Mouse (Mus musculus) hindbrain, embryonic 15.5 days (tissue): ENCODE results near the gene Setd2. TPM values are rescaled to one million over a fixed set of nuclear protein-coding genes. Genes with fewer than 3 reads are reported as not detected.

Experiments used
- ATAC-seq: fragments of 200-750 bp; cut with Nextera tagmentation; 2 replicates; pipeline ENCODE4 v1.8.0; 2017; ENCODE audit warnings: low read depth, moderate number of reproducible peaks, moderate TSS enrichment; ENCODE audit not compliant: low FRiP score
- H3K27ac ChIP-seq: fragments of 300-500 bp; sonication (generic); replicated peaks from 2 replicates; pipeline ENCODE4 v1.5.1; 2015; ENCODE audit warnings: mild to moderate bottlenecking, inconsistent platforms
- H3K27me3 ChIP-seq: fragments of 300-500 bp; sonication (generic); 2 replicates; pipeline ENCODE4 v1.6.1; 2015; ENCODE audit warnings: control low read depth, inconsistent platforms
- H3K36me3 ChIP-seq: fragments of 300-500 bp; sonication (generic); 2 replicates; pipeline ENCODE4 v1.6.1; 2015; ENCODE audit warnings: control low read depth, inconsistent platforms
- H3K4me1 ChIP-seq: fragments of 300-500 bp; sonication (generic); replicated peaks from 2 replicates; pipeline ENCODE4 v1.6.1; 2015; ENCODE audit warnings: control low read depth, inconsistent platforms
- H3K4me2 ChIP-seq: fragments of 300-500 bp; sonication (generic); 2 replicates; pipeline ENCODE4 v1.6.1; 2015; ENCODE audit warnings: moderate library complexity, mild to moderate bottlenecking, inconsistent platforms
- H3K4me3 ChIP-seq: fragments of 300-500 bp; sonication (generic); 2 replicates; pipeline ENCODE4 v1.5.1; 2015; ENCODE audit warnings: mild to moderate bottlenecking, inconsistent platforms
- H3K9ac ChIP-seq: fragments of 300-500 bp; sonication (generic); 2 replicates; pipeline ENCODE4 v1.6.1; 2015; ENCODE audit warnings: inconsistent platforms
- H3K9me3 ChIP-seq: fragments of 300-500 bp; sonication (generic); 2 replicates; pipeline ENCODE4 v1.6.1; 2016; ENCODE audit warnings: control low read depth, inconsistent platforms
- WGBS: fragments of 180-500 bp; shearing (Covaris S2); methylation state at CpG from one replicate; pipeline ENCODE4 v1.1.7; 2015; 5-methylcytosine and 5-hydroxymethylcytosine counted together
- polyA plus RNA-seq: library from polyadenylated mRNA; unstranded; fragments of >200 nt; fragmentation: Nextera tagmentation; extraction: Ambion mirVana; gene quantifications from 2 replicates; pipeline ENCODE4 v1.2.1, GENCODE M21; 2015

Setd2 gene
- polyA plus RNA-seq, 1 experiment from 2014 or later: 30.5 TPM

DNA sequence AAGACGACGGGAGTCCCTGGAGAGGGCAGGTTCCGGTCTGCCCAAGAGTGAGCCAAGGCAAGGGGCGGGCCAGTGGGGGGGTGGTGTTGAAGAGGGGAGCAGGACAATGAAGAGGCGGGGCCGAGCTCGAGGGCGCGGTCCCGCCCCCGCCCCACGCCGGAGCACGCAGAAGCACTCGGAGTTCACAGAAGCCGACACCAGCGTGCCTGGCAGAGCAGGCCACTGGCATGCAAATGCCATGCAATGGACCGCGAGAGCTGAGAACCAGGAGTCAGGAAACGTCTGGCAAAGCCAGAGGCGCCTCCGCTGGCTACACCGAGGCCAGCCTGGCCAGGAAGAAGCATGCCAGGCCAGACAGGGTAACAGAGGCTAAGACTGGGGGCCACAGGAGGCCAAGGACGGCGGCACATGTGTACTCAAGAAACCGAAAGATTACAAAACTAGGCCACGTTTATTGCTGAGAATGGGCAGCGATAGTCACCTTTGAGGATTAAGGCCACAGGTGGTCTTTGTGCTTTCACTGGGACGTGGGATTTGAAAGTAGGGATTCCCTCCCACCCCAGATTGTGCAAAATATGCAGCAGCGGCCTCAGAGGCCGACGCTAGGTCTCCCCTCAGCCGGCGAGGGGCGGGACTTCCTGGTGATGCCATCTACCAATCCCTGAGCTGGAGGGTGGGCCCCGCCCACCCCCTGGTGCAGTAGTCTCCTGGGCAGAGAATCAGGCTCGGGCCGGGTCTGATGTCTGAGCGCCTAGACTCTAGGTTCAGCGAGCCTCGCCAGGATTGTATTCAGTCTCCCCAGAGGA is 92.2 kb downstream of the Setd2 start, which contains the start of gene Nradd:
Nradd (minus strand) TSS at position 92 of the 806 bp plus-strand sequence.
- WGBS: 1% methylated on average over 41 of the region's 41 CpGs

DNA sequence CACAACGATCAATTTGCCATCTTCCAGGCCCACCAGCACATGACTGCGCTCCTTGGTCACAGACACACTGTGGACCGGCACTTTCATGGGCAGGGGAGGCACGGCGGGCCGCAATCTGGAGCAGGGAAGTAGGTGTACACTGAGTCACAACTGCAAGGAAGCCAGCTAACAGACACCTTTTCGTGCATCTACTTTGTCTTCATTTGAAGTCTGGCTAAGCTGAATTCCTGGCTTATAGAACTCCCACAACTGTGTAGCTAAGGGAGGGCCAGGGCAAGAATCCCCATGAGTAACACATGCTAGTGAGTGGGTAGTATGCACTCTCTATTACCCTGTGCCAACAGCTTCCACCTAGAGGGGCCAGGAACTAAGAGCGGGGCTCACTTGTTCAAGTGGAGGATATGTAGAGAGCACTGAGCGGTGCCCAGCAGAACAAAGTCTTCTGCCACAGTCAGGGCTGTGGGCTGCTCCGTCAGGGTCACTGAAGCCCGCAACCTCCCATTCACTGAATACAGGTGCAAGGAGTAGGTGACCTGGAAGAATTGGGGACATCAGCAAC is 93.0 kb downstream of the Setd2 start:
- ATAC-seq: peak; percentile 25
- Histone ChIP-seq H3K4me1 (peaks cover 27% of the 10 kb centered on the region), H3K4me2 (peak overlapping the region; percentile 93), H3K9me3 (no peaks in the 10 kb centered on the region), H3K36me3 (peaks cover 10% of the 10 kb centered on the region; the same call in 1 of the 2 replicates), H3K9ac (peak overlapping the region; percentile 63), H3K27me3 (no peaks in the 10 kb centered on the region), H3K4me3 (peak overlapping the region; percentile 46), H3K27ac (peak overlapping the region; percentile 86)
- 63% methylated on average over 11 of the region's 11 CpGs for WGBS

More for the DNA sequence above, 92.2 kb downstream of the Setd2 start, which contains the start of gene Nradd:
- peak within 1 kb of the TSS; percentile 63 for H3K9ac ChIP-seq
- H3K4me3 ChIP-seq: peak within 1 kb of the TSS; percentile 46
- H3K36me3 ChIP-seq: peaks cover 16% of the 10 kb centered on the region
- H3K4me1 ChIP-seq: peaks cover 27% of the 10 kb centered on the region
- H3K4me2 ChIP-seq: peak within 1 kb of the TSS; percentile 93
- H3K9me3 ChIP-seq: no peaks in the 10 kb centered on the region
- no peaks in the 10 kb centered on the region for H3K27me3 ChIP-seq
- ATAC-seq: peak; percentile 94
- H3K27ac ChIP-seq: peak within 1 kb of the TSS; percentile 86

DNA sequence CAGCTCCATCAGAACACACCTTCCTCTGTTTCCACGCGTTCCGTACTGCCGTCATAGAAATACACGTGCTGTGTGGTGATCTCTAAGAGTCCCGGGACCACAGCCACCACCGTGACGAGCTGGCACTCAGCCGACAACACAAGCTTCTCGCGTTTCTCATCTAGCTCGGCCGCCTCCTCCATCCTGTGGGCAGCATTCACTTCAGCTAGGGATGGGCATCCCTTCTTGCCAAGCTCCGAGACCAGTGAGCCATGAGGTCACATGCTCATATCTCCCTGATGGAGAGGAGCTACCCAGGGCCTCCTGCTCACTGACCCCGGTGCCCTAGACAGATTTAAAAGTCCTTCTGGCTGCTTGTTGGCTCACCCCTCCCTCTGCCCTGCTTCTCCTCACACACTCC is 97.8 kb downstream of the Setd2 start:
- Histone ChIP-seq H3K4me1 (peaks cover 18% of the 10 kb centered on the region), H3K27ac (no peak overlapping the region), H3K4me3 (no peak overlapping the region), H3K36me3 (0 out of 2 replicates have a peak, but pooled peaks cover 6% of the 10 kb centered on the region), H3K9ac (no peak overlapping the region), H3K4me2 (no peak overlapping the region), H3K9me3 (no peaks in the 10 kb centered on the region), H3K27me3 (peaks cover 4% of the 10 kb centered on the region; the same call in 1 of the 2 replicates)
- no peak for ATAC-seq
- 88% methylated on average over 15 of the region's 15 CpGs for WGBS

DNA sequence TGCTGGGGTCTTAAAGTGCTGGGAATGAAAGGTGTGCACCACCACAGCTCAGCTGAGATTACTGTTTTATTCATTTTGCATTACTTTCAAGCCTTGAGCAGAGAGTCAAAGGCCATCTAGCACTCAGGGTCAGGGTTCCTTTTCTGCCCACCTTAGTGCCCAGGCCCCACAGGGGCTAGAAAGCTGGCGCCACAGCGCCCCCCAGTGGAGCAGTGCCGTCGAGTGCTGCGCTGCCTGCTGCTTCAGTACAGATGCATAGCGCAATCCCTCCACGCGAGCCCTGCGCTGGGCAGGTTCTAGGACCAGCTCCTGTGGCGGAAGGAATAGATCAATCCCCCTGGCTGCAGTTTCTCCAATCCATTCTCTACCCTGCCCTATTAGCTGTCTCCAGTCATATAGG is 98.8 kb downstream of the Setd2 start:
- peaks cover 4% of the 10 kb centered on the region; the same call in 1 of the 2 replicates for H3K27me3 ChIP-seq
- 0 out of 2 replicates have a peak, but pooled peaks cover 6% of the 10 kb centered on the region for H3K36me3 ChIP-seq
- H3K27ac ChIP-seq: no peak overlapping the region
- H3K9me3 ChIP-seq: no peaks in the 10 kb centered on the region
- peak overlapping the region; percentile 57 for H3K4me2 ChIP-seq
- 27% methylated on average over 10 of the region's 10 CpGs for WGBS
- ATAC-seq: no peak; the same call in 1 of the 2 replicates
- H3K4me1 ChIP-seq: peaks cover 13% of the 10 kb centered on the region
- H3K9ac ChIP-seq: peak overlapping the region; percentile 17; the same call in 1 of the 2 replicates
- peak overlapping the region; percentile 31 for H3K4me3 ChIP-seq

DNA sequence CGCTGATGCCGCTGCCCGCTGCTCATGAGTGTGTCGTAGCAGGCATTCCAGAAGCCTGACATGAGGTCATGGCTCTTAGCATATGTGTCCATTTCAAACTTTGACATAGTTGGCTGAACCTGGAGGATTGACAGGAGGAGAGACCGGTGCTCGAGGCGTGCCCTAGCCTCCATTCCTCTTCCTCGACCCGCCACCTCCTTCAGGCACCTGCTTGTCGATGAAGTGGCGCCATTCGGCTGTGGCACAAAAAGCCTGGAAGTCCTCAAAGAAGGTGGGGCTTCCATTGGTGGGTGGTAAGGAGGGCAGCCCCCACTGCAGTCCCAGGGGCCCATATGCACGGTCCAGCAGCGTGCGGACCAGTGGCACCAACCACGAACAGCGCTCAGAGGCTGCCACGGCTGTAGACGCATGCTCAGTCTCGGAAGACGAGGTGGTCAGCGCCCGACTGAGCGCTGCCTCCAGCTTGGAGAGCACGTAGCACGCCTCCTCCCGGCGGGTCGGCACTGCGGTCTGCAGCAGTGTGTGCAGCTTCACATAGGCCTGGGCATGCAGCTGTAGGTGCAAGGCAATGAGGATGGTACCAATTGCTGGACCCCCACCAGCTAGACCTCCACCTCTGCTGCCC is 99.4 kb downstream of the Setd2 start:
- Histone ChIP-seq H3K4me2 (peak overlapping the region; percentile 57), H3K36me3 (0 out of 2 replicates have a peak, but pooled peaks cover 6% of the 10 kb centered on the region), H3K4me3 (peak overlapping the region; percentile 31), H3K27ac (no peak overlapping the region), H3K9ac (peak overlapping the region; percentile 17; the same call in 1 of the 2 replicates), H3K4me1 (peaks cover 13% of the 10 kb centered on the region), H3K27me3 (peaks cover 4% of the 10 kb centered on the region; the same call in 1 of the 2 replicates), H3K9me3 (no peaks in the 10 kb centered on the region)
- 18% methylated on average over 30 of the region's 30 CpGs for WGBS
- ATAC-seq: peak; percentile 14; the same call in 1 of the 2 replicates

DNA sequence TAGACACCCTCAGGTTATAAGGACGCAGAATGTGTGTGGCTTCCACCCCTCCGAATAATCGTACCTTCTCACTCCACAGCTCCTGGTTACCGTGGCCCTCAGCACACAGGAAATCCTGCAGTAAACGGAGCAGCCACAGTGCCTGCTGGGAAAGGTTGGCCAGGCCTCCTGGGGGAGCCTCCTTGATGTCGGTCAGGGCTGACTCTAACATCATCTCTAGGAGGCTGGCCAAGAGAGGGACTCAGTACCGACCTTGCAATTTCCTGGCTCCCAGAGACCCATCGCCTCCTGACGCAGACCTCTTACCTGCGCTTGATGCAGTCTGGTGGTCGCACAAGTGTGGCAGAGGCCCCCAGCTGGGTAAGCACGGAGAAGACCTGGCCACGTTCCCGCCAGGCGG is 100.3 kb downstream of the Setd2 start:
- Histone ChIP-seq H3K9me3 (no peaks in the 10 kb centered on the region), H3K4me1 (peaks cover 13% of the 10 kb centered on the region), H3K36me3 (0 out of 2 replicates have a peak, but pooled peaks cover 2% of the 10 kb centered on the region), H3K27me3 (peaks cover 4% of the 10 kb centered on the region; the same call in 1 of the 2 replicates), H3K27ac (no peak overlapping the region), H3K4me3 (no peak overlapping the region), H3K9ac (no peak overlapping the region), H3K4me2 (no peak overlapping the region)
- no peak for ATAC-seq
- 84% methylated on average over 15 of the region's 15 CpGs for WGBS

DNA sequence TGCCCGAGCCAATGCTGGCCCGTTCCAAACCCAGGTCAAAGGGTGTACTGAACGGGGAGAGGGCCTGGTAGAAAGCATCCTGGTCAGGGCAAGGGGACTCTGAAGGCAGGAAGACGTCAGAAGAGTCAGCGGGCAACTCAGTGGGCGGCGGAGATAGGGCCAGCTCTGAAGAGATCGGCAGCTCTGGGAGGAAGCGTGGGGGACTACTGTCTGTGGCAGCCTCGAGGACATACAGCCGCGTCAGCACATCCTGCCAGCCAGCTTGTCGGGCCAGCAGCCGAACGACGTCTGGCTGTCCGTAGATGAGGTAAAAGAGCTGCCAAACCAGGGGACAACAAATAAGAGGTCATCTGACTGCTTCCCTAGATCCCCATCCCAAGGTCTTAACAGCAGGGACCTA is 101.5 kb downstream of the Setd2 start:
- H3K27me3 ChIP-seq: peaks cover 4% of the 10 kb centered on the region; the same call in 1 of the 2 replicates
- no peak for ATAC-seq

DNA sequence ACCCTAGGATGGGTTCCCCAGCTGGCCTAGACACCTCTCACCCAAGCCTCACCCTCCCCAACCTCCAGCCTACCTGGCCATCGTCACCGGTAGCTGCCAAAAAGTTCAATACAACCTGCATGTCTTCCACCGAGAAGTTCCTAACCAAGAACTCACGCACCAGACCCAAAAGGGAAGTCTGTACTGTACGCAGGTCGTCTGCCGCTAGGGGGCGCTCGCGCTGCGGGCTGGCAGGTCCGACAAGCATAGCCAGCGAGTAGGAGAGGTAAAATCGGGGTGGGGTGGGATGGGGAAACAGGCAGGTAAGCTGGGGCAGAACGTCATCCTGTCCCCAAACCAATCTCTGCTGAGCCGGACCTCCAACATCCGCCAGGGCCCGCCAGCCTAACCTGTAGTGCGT is 102.8 kb downstream of the Setd2 start:
- 8% methylated on average over 19 of the region's 19 CpGs for WGBS
- no peak for ATAC-seq
- no peak overlapping the region for H3K4me2 ChIP-seq
- H3K9ac ChIP-seq: no peak overlapping the region
- H3K4me1 ChIP-seq: peaks cover 13% of the 10 kb centered on the region
- no peaks in the 10 kb centered on the region for H3K9me3 ChIP-seq
- no peak overlapping the region for H3K27ac ChIP-seq
- no peaks in the 10 kb centered on the region for H3K36me3 ChIP-seq
- H3K4me3 ChIP-seq: no peak overlapping the region
- H3K27me3 ChIP-seq: peaks cover 4% of the 10 kb centered on the region; the same call in 1 of the 2 replicates

More for the DNA sequence above, 101.5 kb downstream of the Setd2 start:
- H3K36me3 ChIP-seq: no peaks in the 10 kb centered on the region
- no peak overlapping the region for H3K4me3 ChIP-seq
- H3K4me2 ChIP-seq: no peak overlapping the region
- 81% methylated on average over 17 of the region's 17 CpGs for WGBS
- peaks cover 13% of the 10 kb centered on the region for H3K4me1 ChIP-seq
- H3K9ac ChIP-seq: no peak overlapping the region
- H3K9me3 ChIP-seq: no peaks in the 10 kb centered on the region
- no peak overlapping the region for H3K27ac ChIP-seq

DNA sequence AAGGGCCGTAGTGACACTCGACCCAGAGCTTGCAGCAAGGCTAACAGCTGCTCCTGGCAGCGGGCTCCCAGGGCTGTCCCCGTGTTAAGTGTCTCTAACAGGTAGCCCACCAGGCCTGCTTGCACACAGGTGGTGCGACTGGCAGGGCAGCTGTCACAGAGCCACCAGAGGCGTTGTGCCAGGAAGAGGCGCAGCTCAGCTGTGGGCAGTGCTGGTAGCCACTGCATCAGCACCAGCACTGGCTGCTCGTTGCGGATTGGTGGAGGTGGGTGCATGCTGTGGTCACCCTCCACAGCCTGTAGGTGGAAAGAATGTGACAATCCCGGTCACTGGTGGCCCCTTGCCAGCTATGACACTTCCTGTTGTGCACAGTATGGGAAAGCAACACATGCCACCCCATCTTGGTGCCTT is 106.2 kb downstream of the Setd2 start:
- no peak overlapping the region for H3K9ac ChIP-seq
- H3K9me3 ChIP-seq: no peaks in the 10 kb centered on the region
- 77% methylated on average over 10 of the region's 10 CpGs for WGBS
- H3K4me3 ChIP-seq: no peak overlapping the region
- no peak overlapping the region for H3K4me2 ChIP-seq
- ATAC-seq: no peak
- no peaks in the 10 kb centered on the region for H3K36me3 ChIP-seq
- H3K27ac ChIP-seq: no peak overlapping the region
- H3K27me3 ChIP-seq: no peaks in the 10 kb centered on the region
- H3K4me1 ChIP-seq: no peaks in the 10 kb centered on the region

DNA sequence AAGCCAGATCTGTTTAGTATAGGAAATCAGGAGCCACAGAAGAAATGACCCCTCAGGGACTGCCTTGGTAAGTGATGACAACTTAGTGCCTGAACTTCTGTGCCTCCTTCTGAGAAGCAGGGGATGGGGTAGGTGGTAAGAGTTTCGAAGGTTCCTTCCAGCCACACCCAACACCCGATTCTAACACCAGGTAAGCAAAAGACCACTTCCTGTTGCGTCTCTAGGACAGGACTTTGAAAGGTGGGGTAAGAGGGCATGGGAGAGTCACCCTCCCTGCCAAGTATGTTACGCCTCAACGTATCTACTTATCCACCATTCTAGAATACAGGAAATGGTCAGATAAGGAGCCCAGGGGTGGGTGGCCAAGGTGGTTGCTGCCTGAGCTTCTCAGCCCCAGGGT is 108.6 kb downstream of the Setd2 start:
- Histone ChIP-seq H3K4me1 (no peaks in the 10 kb centered on the region), H3K9me3 (no peaks in the 10 kb centered on the region), H3K4me3 (no peak overlapping the region), H3K27me3 (no peaks in the 10 kb centered on the region), H3K4me2 (no peak overlapping the region), H3K36me3 (no peaks in the 10 kb centered on the region), H3K27ac (no peak overlapping the region), H3K9ac (no peak overlapping the region)
- no peak for ATAC-seq
- WGBS: 92% methylated on average over 5 of the region's 5 CpGs

DNA sequence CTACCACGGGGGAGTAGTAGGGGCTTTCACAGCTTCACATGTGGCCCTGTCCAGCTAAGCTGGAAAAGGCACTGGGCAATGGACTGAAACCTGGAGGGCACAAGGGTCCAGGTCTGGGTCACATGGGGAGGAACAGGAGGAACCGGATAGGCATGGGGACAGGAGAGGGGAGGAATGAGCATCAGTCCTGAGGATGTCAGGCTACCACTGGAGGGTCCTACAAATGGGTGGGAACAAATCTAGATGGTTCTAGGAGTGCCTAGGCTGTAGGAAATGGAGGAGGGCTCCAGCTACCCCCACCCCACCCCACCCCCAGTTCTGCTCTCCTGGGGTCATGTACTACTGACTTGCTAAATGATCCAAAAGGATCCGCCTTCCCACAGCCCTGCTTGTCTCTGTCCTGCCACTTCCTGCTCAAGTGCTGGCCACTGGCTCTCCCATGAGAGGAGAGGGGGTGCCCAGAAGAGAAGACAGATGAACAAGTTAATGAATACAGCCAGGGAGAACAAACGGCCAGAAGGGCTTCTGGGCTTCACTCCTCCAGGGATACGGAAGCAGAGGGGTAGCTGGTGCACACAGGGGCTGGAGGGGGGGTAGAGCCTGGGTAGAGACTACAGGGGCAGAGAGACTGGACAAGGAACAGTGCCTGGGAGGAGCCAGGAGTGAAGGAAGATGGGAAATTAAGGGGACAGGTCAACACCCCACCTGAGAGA is 110.6 kb downstream of the Setd2 start:
- Histone ChIP-seq H3K9ac (no peak overlapping the region), H3K4me2 (no peak overlapping the region), H3K4me1 (no peaks in the 10 kb centered on the region), H3K27me3 (no peaks in the 10 kb centered on the region), H3K4me3 (no peak overlapping the region), H3K36me3 (no peaks in the 10 kb centered on the region), H3K27ac (no peak overlapping the region), H3K9me3 (no peaks in the 10 kb centered on the region)
- ATAC-seq: no peak
- WGBS: 48% methylated on average over 5 of the region's 5 CpGs
